ENCODE assay signal across 8 mouse cellular contexts in genomic region chr4:46138287-46139222, GRCm38 (mm10). TPM values are rescaled to one million over a fixed set of nuclear protein-coding genes. Genes with fewer than 3 reads are reported as not detected.
DNase-seq lines count a peak whose midpoint lies in the region; ATAC-seq lines count a peak whose summit lies in the region.

Gene Ncbp1, plus strand, starts transcription at chr4:46138613.
Gene Tstd2, minus strand, starts transcription at chr4:46138694.

- H3K27me3 ChIP-seq in hindbrain, embryonic 12.5 days, result no peaks in the 10 kb centered on the region

- peak; percentile 92 for ATAC-seq in hindbrain, embryonic 12.5 days (ENCODE audit: low FRiP score)

- peak within 1 kb of the TSS; percentile 95 for H3K9ac ChIP-seq in hindbrain, embryonic 12.5 days

- under 1% methylated on average over 88 of the region's 90 CpGs for WGBS in hindbrain, embryonic 12.5 days

- H3K9me3 ChIP-seq in hindbrain, embryonic 12.5 days (replicated peaks), result no peaks in the 10 kb centered on the region

- peak within 1 kb of the TSS; percentile 87 for H3K4me2 ChIP-seq in hindbrain, embryonic 12.5 days (replicated peaks)

- peak within 1 kb of the TSS; percentile 92 for H3K4me3 ChIP-seq in hindbrain, embryonic 12.5 days

- H3K27ac ChIP-seq in hindbrain, embryonic 12.5 days, result peak within 1 kb of the TSS; percentile 98

- peak; percentile 93 for DNase-seq in NIH3T3 (ENCODE audit: low read depth)
- DNase-seq in cerebellum, postnatal 10 days, result peak; percentile 95 to 96
- peak; percentile 77 to 91 for DNase-seq in frontal cortex, postnatal 10 days (ENCODE audit: low spot score in 2 of 2)
- peak; percentile 94 to 96 for DNase-seq in layer of hippocampus, postnatal 14 days (ENCODE audit: low spot score in 2 of 2)
- DNase-seq in lung, postnatal 14 days, result peak; percentile 92
- DNase-seq in retina, adult 2 months (ENCODE audit: low read depth, low spot score), result peak; percentile 81
- DNase-seq in thymus, postnatal 36 days, result peak; percentile 91 to 93

- H3K4me1 ChIP-seq in hindbrain, embryonic 12.5 days, result peaks cover 25% of the 10 kb centered on the region

- peaks cover 18% of the 10 kb centered on the region for H3K36me3 ChIP-seq in hindbrain, embryonic 12.5 days

RNA-seq across cellular contexts. Expression of gene Ncbp1, which starts in this region (rescaled TPM):
- 102 and 105 TPM in 2 replicates for polyA plus RNA-seq in hindbrain, embryonic 12.5 days (2016; fragmentation: Nextera tagmentation; extraction: Ambion mirVana)
- total RNA-seq in layer of hippocampus, postnatal 14 days (2021), result 10 to 100 TPM; 55.0 to 56.1 TPM

RNA-seq across cellular contexts. Expression of gene Tstd2, which starts in this region (rescaled TPM):
- polyA plus RNA-seq in hindbrain, embryonic 12.5 days (2016; fragmentation: Nextera tagmentation; extraction: Ambion mirVana), result 55.6 and 56.1 TPM in 2 replicates
- 10 to 100 TPM; 18.5 to 20.1 TPM for total RNA-seq in layer of hippocampus, postnatal 14 days (2021)

Comparison
In these comparisons a context has a peak if more than half of its experiments do, and no peak if none do; other contexts are left out.
1. Peak in every context shown above with its lines: DNase-seq, ATAC-seq, H3K4me3 ChIP-seq and H3K27ac ChIP-seq.